Mouse (Mus musculus): ENCODE results near the gene Gm11020. TPM values are rescaled to one million over a fixed set of nuclear protein-coding genes. Genes with fewer than 3 reads are reported as not detected.
"Not testable (repeated sequence)": the region's sequence is repeated elsewhere in the genome, so short reads cannot be mapped to it uniquely, and the experiment has no call there.

Gm11020 gene
- polyA plus RNA-seq, 1 experiment from 2014 or later = not detected

DNA sequence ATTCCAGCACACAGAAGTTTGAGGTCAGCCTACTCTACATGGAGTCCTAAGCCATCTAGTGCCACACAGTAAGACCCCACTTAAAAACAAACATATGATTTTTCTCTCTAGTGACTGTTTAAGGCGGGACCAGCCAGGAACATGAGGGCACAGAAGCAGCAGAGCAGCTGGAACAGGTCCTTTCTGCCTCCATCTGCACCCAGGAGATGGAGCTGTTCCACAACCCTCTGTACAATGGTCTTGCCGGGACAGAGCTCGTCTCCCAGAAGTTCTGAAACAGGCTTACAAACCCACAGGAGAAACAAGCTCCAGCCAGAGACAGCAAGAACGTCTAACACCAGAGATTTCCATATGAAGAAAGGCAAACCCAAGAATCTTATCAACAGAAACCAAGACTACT is 8.1 kb upstream of the Gm11020 start:
- DNase-seq (ENCODE audit: low spot score) (no peak), ATAC-seq (ENCODE audit: low FRiP score, low TSS enrichment) (no peak)
- H3K9ac ChIP-seq (ENCODE audit: low read length) = no peak overlapping the region
- peak; percentile 69 for TF ChIP-seq CTCF (IDR thresholded peaks at IDR 0.05; ENCODE audit: low read depth)
- no peak for TF ChIP-seq EP300 (optimal IDR thresholded peaks at IDR 0.05)
- 47% methylated on average over 4 of the region's 4 CpGs for WGBS
- H3K27me3 ChIP-seq (ENCODE audit: control insufficient read depth, insufficient read depth, low read length) = no peaks in the 10 kb centered on the region
- H3K27ac ChIP-seq (replicated peaks) = no peak overlapping the region
- H3K4me2 ChIP-seq (replicated peaks; ENCODE audit: low read depth) = no peak overlapping the region
- no peak overlapping the region for H3K4me3 ChIP-seq (ENCODE audit: low read depth, low read length)
- H3K36me3 ChIP-seq (ENCODE audit: control insufficient read depth, insufficient read depth, low read length) = no peaks in the 10 kb centered on the region
- no peaks in the 10 kb centered on the region for H3K4me1 ChIP-seq (replicated peaks; ENCODE audit: control insufficient read depth, insufficient read depth)
- H3K9me3 ChIP-seq (ENCODE audit: control insufficient read depth, low read length) = no peaks in the 10 kb centered on the region

DNA sequence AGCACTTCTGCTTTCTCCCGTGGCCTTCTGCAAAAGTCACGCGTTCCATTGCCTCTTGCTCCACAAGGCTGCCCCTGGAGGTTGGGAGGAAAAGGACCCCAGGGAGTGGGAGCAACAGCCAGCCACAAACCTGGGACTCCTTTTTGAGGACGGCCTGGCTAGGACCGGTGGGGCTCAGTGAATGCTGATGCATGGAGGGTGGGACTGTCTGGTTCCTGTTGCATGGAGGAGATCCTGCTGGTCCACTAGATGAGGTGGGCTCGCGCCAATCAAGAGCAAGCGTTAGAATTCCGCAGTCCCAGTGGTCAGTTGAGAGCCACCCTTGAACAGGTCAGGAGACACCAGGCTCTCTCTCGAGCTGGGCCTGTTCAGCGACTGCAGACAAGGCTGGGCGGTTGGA is 563 bp downstream of the Gm11020 start, which contains the start of gene Cmtm2b:
Cmtm2b (plus strand) TSS at position 301 of the 400 bp plus-strand sequence.
- WGBS = 89% methylated on average over 12 of the region's 12 CpGs

DNA sequence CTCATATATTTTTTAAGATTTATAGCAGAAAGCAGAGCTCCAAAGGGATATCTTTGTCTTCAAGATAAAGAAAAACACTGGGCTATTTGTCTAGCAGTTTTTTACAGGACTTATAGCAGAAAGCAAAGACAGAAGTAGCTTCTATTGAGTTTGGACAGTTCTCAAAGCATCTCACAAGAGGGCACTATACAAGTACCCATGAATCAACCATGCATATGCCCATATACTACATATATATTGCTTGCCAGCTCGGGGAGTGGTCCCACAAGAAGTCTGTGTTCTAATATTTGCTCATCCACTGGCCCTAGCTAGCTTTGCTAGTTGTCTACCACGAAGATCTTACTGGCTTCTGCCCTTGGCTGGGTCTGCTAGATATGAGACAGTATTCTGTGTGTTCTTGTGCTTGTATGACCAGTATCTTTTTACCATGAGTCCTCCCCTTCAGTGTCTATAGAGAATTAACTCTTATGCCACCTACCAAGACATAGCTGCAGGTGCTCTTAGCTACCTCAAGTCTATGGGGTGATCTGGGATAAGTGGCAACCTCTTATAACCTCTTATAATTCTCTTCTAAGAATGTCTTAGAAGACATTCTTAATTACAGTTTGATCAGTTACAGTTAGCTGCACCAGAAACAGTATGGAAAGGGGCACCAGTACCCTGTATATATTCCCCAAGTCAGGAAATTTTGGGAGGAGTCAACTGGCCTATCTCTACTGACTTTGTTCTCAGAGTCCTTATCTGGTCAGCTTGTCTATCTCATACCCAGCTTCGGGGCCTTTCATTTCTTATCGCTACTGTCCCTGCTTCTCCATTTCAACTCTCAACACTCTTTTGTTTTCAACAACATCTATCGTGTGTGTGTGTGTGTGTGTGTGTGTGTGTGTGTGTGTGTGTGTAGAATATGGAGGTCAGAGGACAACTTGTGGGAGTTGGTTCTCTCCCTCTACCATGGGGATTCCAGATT is 11.6 kb downstream of the Gm11020 start:
- no peak overlapping the region for H3K9ac ChIP-seq (ENCODE audit: low read length)
- H3K36me3 ChIP-seq (ENCODE audit: control insufficient read depth, insufficient read depth, low read length) = no peaks in the 10 kb centered on the region
- no peak overlapping the region for H3K4me3 ChIP-seq (ENCODE audit: low read depth, low read length)
- DNase-seq (ENCODE audit: low spot score) (peak; percentile 5), ATAC-seq (ENCODE audit: low FRiP score, low TSS enrichment) (no peak)
- no peak for TF ChIP-seq EP300 (optimal IDR thresholded peaks at IDR 0.05)
- no peak for TF ChIP-seq CTCF (IDR thresholded peaks at IDR 0.05; ENCODE audit: low read depth)
- no peaks in the 10 kb centered on the region for H3K9me3 ChIP-seq (ENCODE audit: control insufficient read depth, low read length)
- H3K27ac ChIP-seq (replicated peaks) = no peak overlapping the region
- no peaks in the 10 kb centered on the region for H3K27me3 ChIP-seq (ENCODE audit: control insufficient read depth, insufficient read depth, low read length)
- no peaks in the 10 kb centered on the region for H3K4me1 ChIP-seq (replicated peaks; ENCODE audit: control insufficient read depth, insufficient read depth)
- no peak overlapping the region for H3K4me2 ChIP-seq (replicated peaks; ENCODE audit: low read depth)
- WGBS = 64% methylated on average over 5 of the region's 5 CpGs

More for the DNA sequence above, 563 bp downstream of the Gm11020 start, which contains the start of gene Cmtm2b:
- not testable (repeated sequence) for H3K9me3 ChIP-seq (ENCODE audit: control insufficient read depth, low read length); H3K4me1 ChIP-seq (replicated peaks; ENCODE audit: control insufficient read depth, insufficient read depth); H3K9ac ChIP-seq (ENCODE audit: low read length); H3K36me3 ChIP-seq (ENCODE audit: control insufficient read depth, insufficient read depth, low read length); H3K27ac ChIP-seq (replicated peaks); H3K4me3 ChIP-seq (ENCODE audit: low read depth, low read length); H3K27me3 ChIP-seq (ENCODE audit: control insufficient read depth, insufficient read depth, low read length); ATAC-seq (ENCODE audit: low FRiP score, low TSS enrichment); H3K4me2 ChIP-seq (replicated peaks; ENCODE audit: low read depth); DNase-seq (ENCODE audit: low spot score)

DNA sequence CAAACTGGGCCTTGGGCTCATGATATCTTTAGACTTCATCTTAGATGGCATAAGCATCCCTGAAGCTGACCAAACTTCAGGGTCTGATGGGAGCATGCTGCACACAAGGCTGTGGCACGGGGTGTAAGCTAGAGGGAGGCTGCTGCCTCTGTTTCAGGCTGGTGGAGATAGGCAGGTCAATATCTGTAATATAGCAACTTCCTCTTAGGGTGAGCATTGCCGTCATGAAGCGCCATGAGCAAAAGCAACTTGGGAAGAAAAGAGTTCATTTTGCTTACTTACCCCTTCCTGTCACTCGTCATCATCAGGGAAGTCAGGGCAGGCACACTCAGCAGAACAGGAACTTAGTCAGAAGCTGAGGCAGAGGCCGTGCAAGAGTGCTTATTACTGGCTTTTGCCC is 12.4 kb downstream of the Gm11020 start:
- DNase-seq (ENCODE audit: low spot score) = peak; percentile 6

GRCm38 (mm10) chr8:104334196-104334595 is 12.8 kb downstream of the Gm11020 start:
- H3K4me3 ChIP-seq (ENCODE audit: low read depth, low read length) = no peak overlapping the region
- H3K9ac ChIP-seq (ENCODE audit: low read length) = no peak overlapping the region
- DNase-seq (ENCODE audit: low spot score) (peak; percentile 4), ATAC-seq (ENCODE audit: low FRiP score, low TSS enrichment) (no peak)
- H3K27ac ChIP-seq (replicated peaks) = no peak overlapping the region; the same call in 1 of the 2 replicates
- no peaks in the 10 kb centered on the region for H3K4me1 ChIP-seq (replicated peaks; ENCODE audit: control insufficient read depth, insufficient read depth)
- H3K36me3 ChIP-seq (ENCODE audit: control insufficient read depth, insufficient read depth, low read length) = no peaks in the 10 kb centered on the region
- no peaks in the 10 kb centered on the region for H3K27me3 ChIP-seq (ENCODE audit: control insufficient read depth, insufficient read depth, low read length)
- H3K4me2 ChIP-seq (replicated peaks; ENCODE audit: low read depth) = no peak overlapping the region
- 67% methylated on average over 1 of the region's 1 CpGs for WGBS
- TF ChIP-seq EP300 (optimal IDR thresholded peaks at IDR 0.05) (no peak), CTCF (IDR thresholded peaks at IDR 0.05; ENCODE audit: low read depth) (no peak)
- no peaks in the 10 kb centered on the region for H3K9me3 ChIP-seq (ENCODE audit: control insufficient read depth, low read length)

More for the DNA sequence above, 12.4 kb downstream of the Gm11020 start:
- WGBS = 52% methylated on average over 5 of the region's 5 CpGs
- TF ChIP-seq CTCF (IDR thresholded peaks at IDR 0.05; ENCODE audit: low read depth) (no peak), EP300 (optimal IDR thresholded peaks at IDR 0.05) (no peak)
- ATAC-seq (ENCODE audit: low FRiP score, low TSS enrichment) = no peak
- Histone ChIP-seq H3K4me1 (replicated peaks; ENCODE audit: control insufficient read depth, insufficient read depth) (no peaks in the 10 kb centered on the region), H3K9ac (ENCODE audit: low read length) (no peak overlapping the region), H3K27ac (replicated peaks) (no peak overlapping the region; the same call in 1 of the 2 replicates), H3K4me2 (replicated peaks; ENCODE audit: low read depth) (no peak overlapping the region), H3K4me3 (ENCODE audit: low read depth, low read length) (no peak overlapping the region), H3K36me3 (ENCODE audit: control insufficient read depth, insufficient read depth, low read length) (no peaks in the 10 kb centered on the region), H3K27me3 (ENCODE audit: control insufficient read depth, insufficient read depth, low read length) (no peaks in the 10 kb centered on the region), H3K9me3 (ENCODE audit: control insufficient read depth, low read length) (no peaks in the 10 kb centered on the region)

- no peaks in the 10 kb centered on the region for H3K4me1 ChIP-seq (replicated peaks; ENCODE audit: control insufficient read depth, insufficient read depth)
- 92% methylated on average over 1 of the region's 1 CpGs for WGBS
- ATAC-seq (ENCODE audit: low FRiP score, low TSS enrichment) (no peak), DNase-seq (ENCODE audit: low spot score) (peak; percentile 5)
- H3K9ac ChIP-seq (ENCODE audit: low read length) = no peak overlapping the region
- TF ChIP-seq EP300 (optimal IDR thresholded peaks at IDR 0.05) = no peak
- TF ChIP-seq CTCF (IDR thresholded peaks at IDR 0.05; ENCODE audit: low read depth) = no peak
- no peaks in the 10 kb centered on the region for H3K9me3 ChIP-seq (ENCODE audit: control insufficient read depth, low read length)
- no peak overlapping the region for H3K27ac ChIP-seq (replicated peaks)
- H3K4me3 ChIP-seq (ENCODE audit: low read depth, low read length) = no peak overlapping the region
- no peak overlapping the region for H3K4me2 ChIP-seq (replicated peaks; ENCODE audit: low read depth)
- H3K36me3 ChIP-seq (ENCODE audit: control insufficient read depth, insufficient read depth, low read length) = no peaks in the 10 kb centered on the region
- no peaks in the 10 kb centered on the region for H3K27me3 ChIP-seq (ENCODE audit: control insufficient read depth, insufficient read depth, low read length)
Measured at GRCm38 (mm10) chr8:104336806-104337205, 15.4 kb downstream of the Gm11020 start.
